Mouse (Mus musculus): ENCODE results near the gene Tecr. TPM values are rescaled to one million over a fixed set of nuclear protein-coding genes. Genes with fewer than 3 reads are reported as not detected.

Tecr gene
- polyA plus RNA-seq (2014; fragmentation: Illumina TruSeq; extraction: RNeasy Lipid Tissue Mini Kit (QIAGEN cat#74804); ENCODE audit: low read depth, low replicate concordance): 58.4 TPM

DNA sequence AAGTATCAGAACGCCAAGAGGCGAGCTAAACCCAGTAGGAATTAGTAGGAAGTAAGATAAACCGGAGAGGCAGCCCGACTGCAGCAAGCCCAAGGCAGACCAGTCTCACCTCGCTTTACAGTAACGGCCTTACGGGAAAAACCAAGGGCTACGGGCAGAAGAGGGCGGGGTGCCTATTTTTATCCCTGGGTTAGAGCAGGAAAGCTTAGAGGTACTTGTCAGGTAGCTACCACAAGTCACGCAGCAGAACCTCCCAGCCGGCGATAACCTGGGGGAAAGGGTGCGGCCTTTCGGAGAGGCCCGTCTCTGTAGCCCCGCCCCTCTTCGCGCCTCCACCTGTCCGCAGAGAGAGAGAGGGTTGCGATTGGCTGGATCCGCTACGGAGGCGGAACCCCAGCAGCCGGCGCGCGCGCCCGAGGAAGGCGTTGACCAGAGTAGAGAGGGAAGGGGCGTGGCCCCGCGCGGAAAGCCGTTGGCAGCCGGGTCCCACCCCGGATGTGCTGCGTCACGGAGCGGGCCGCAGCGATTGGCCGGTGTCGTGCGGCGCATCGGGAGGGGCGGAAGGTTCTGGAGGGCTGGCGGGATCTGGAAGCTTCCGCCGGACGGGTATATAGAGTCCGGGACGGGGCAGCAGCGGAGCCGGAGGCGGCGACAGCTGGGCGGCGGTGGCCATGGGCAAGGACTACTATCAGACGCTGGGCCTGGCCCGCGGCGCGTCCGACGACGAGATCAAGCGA is at the start of gene Tecr, which contains the start of gene Dnajb1:
Gene Tecr (minus strand): TSS at position 311 of the 737 bp plus-strand sequence.
Gene Dnajb1 (plus strand): TSS at position 533 of the 737 bp plus-strand sequence.

DNA sequence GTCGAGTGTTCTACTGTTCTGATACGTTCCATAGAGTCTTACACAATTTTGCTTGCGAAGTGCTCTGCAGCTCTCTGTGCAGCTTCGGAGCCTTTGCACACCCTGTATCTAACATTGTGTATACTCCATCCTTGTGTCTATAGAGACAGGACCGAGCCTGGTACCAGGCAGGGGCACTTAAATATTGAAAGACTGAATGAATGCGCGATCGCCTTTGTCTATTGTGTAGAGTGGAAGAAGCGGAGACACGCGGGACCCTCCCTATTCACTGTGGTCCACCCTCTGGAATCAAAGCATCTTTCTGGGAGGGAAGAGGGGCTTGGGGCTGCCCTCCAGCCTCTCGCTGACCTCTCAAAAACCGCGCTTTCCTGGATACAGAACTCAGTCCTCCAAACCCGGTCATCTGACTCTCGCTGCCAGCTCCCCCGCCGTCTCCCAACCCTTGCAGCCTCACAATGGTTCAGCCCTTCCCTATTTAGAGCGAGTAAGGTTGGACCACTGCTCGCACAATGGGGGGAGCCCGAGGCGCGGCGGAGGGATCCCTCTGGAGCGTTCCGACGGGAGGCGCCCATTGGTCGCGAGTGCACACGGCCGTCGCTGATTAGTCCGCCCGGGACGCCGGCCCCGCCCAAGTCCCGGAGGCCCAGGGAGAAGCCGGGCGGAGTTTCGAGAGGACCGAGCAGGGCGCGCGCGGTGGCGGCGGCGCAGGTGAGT is 44.4 kb upstream of the Tecr start, which contains the start of gene Gipc1:
Gene Gipc1 (plus strand): TSS at position 648 of the 714 bp plus-strand sequence.

DNA sequence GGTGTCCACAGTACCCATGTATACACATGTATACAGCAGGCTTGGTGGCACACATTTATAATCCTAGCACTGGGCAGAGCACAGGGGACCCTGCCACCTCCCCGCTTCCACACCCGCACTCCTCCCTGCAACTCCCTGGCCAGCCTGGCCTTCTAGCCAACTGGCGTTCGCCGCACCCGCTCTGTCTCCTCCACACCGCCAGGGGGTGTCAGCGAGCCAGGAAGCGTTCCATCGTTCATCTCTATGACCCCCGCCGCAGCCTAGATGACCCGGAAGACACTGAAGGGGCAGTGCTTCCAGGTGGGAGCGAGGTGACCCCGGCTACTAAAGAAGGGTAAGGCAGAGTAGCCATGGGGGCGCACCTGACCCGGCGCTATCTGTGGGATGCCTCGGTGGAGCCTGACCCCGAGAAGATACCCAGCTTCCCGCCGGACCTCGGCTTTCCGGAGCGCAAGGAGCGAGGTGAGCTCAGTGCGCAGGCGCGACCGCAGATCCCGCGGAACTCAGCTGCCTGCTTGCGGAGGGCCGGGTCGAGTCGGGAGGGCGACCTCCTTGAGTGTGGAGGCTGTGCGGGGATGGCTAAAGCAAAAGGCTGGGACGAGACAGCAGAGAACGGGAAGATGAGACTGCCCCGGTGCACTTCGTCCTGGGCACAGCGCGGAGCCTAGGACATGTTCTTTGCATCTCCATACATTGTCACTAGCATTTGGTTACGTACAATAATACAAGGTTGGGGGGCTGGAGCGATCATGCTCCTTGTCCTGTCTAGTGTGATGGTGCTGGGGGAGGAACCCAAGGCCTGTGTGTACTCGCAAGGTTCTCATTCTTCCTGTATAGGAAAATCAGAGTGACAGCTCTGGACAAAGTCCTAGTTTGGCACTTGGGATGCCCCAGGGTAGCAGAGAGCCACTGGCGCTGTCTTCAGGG is 41.0 kb downstream of the Tecr start, which contains the start of gene Ndufb7:
Gene Ndufb7 (plus strand): TSS at position 203 of the 927 bp plus-strand sequence.

DNA sequence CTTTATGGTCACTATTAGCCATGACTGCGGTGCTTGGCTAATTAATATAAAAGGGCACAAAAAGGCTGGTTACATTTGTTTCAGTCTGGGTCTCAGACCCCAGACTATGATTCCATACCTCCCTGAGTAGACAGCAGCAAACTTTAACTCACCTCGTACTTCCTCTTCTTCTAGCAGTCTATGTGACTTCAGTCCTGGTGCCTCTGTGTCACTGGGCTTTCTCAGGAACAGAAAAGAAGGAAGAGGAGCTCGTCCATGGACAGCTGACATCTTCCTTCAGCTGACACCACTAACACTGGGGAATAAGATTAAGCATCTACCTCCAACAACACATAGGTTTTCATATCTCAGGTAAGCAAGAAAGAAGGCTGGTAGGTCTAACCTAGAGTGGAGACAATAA is 72.0 kb downstream of the Tecr start, which contains the start of gene Olfr370:
Gene Olfr370 (plus strand): TSS at position 45 of the 400 bp plus-strand sequence.

Other genes starting within 250 kb of the Tecr start
- gene Clgn, start 218.1 kb downstream of the Tecr start, polyA plus RNA-seq (2014; fragmentation: Illumina TruSeq; extraction: RNeasy Lipid Tissue Mini Kit (QIAGEN cat#74804); ENCODE audit: low read depth, low replicate concordance): 0.17 TPM
- 441 TPM for gene Scoc, start 149.6 kb downstream of the Tecr start, polyA plus RNA-seq (2014; fragmentation: Illumina TruSeq; extraction: RNeasy Lipid Tissue Mini Kit (QIAGEN cat#74804); ENCODE audit: low read depth, low replicate concordance)
- gene Olfr370, start 72.2 kb downstream of the Tecr start, polyA plus RNA-seq (2014; fragmentation: Illumina TruSeq; extraction: RNeasy Lipid Tissue Mini Kit (QIAGEN cat#74804); ENCODE audit: low read depth, low replicate concordance): not detected
- gene Ndufb7, start 41.3 kb downstream of the Tecr start, polyA plus RNA-seq (2014; fragmentation: Illumina TruSeq; extraction: RNeasy Lipid Tissue Mini Kit (QIAGEN cat#74804); ENCODE audit: low read depth, low replicate concordance): 0.35 TPM
- 28.2 TPM for gene Dnajb1, start 222 bp upstream of the Tecr start, polyA plus RNA-seq (2014; fragmentation: Illumina TruSeq; extraction: RNeasy Lipid Tissue Mini Kit (QIAGEN cat#74804); ENCODE audit: low read depth, low replicate concordance)
- not detected for gene Gipc1, start 44.7 kb upstream of the Tecr start, polyA plus RNA-seq (2014; fragmentation: Illumina TruSeq; extraction: RNeasy Lipid Tissue Mini Kit (QIAGEN cat#74804); ENCODE audit: low read depth, low replicate concordance)
- 0.17 TPM for gene Ptger1, start 58.7 kb upstream of the Tecr start, polyA plus RNA-seq (2014; fragmentation: Illumina TruSeq; extraction: RNeasy Lipid Tissue Mini Kit (QIAGEN cat#74804); ENCODE audit: low read depth, low replicate concordance)
- 15.2 TPM for gene Pkn1, start 91.2 kb upstream of the Tecr start, polyA plus RNA-seq (2014; fragmentation: Illumina TruSeq; extraction: RNeasy Lipid Tissue Mini Kit (QIAGEN cat#74804); ENCODE audit: low read depth, low replicate concordance)
- 4.1 TPM for gene Ddx39, start 107.2 kb upstream of the Tecr start, polyA plus RNA-seq (2014; fragmentation: Illumina TruSeq; extraction: RNeasy Lipid Tissue Mini Kit (QIAGEN cat#74804); ENCODE audit: low read depth, low replicate concordance)
- 6.5 TPM for gene Adgre5, start 133.4 kb upstream of the Tecr start, polyA plus RNA-seq (2014; fragmentation: Illumina TruSeq; extraction: RNeasy Lipid Tissue Mini Kit (QIAGEN cat#74804); ENCODE audit: low read depth, low replicate concordance)

Data from adrenal gland, adult 10 weeks (tissue).